ENCODE assay signal across 18 mouse cellular contexts in genomic region chrX:136104046-136104723, GRCm38 (mm10). TPM values are rescaled to one million over a fixed set of nuclear protein-coding genes. Genes with fewer than 3 reads are reported as not detected.
DNase-seq lines count a peak whose midpoint lies in the region; ATAC-seq and TF ChIP-seq lines count a peak whose summit lies in the region.
"Had no signal": no experiment of that assay in that cellular context is flagged by ENCODE, and none has a peak within 500 bp of the region (broad histone marks: within the 10 kb centered on the region; RNA-seq: fewer than 3 reads in every experiment).

No protein-coding gene starts in this region.

- peak overlapping the region; percentile 51; the same call in 1 of the 2 replicates for H3K27ac ChIP-seq in hindbrain, embryonic 14.5 days
- H3K27ac ChIP-seq in midbrain, postnatal 0 days (ENCODE audit: low read depth, low read length) = peak overlapping the region; percentile 1; the same call in 1 of the 2 replicates
- H3K27ac ChIP-seq: heart, embryonic 15.5 days; macrophage had no signal

- peak overlapping the region; percentile 4 for H3K4me2 ChIP-seq in hindbrain, embryonic 14.5 days (replicated peaks)
- H3K4me2 ChIP-seq in midbrain, postnatal 0 days (ENCODE audit: low read depth, low read length, poor library complexity, severe bottlenecking) = peak overlapping the region; percentile 22; the same call in 1 of the 2 replicates
- H3K4me2 ChIP-seq: heart, embryonic 15.5 days had no signal

- 40% methylated on average over 4 of the region's 4 CpGs for WGBS in hindbrain, embryonic 14.5 days
- 26% methylated on average over 4 of the region's 4 CpGs for WGBS in midbrain, postnatal 0 days

- ATAC-seq in hindbrain, embryonic 14.5 days (ENCODE audit: low FRiP score) = peak; percentile 69; the same call in 1 of the 2 replicates
- ATAC-seq in midbrain, postnatal 0 days (ENCODE audit: low FRiP score) = peak; percentile 72

- no peaks in the 10 kb centered on the region for H3K36me3 ChIP-seq in hindbrain, embryonic 14.5 days (replicated peaks; ENCODE audit: control insufficient read depth, insufficient read depth)
- H3K36me3 ChIP-seq in midbrain, postnatal 0 days (ENCODE audit: insufficient read depth, low read length) = no peaks in the 10 kb centered on the region
- H3K36me3 ChIP-seq: heart, embryonic 15.5 days had no signal

- no peak overlapping the region for H3K9ac ChIP-seq in hindbrain, embryonic 14.5 days
- H3K9ac ChIP-seq in midbrain, postnatal 0 days (replicated peaks; ENCODE audit: low read length, poor library complexity, severe bottlenecking) = no peak overlapping the region
- H3K9ac ChIP-seq: heart, embryonic 15.5 days had no signal

- peak; percentile 13 for DNase-seq in layer of hippocampus, adult 11-12 months (ENCODE audit: low spot score)
- DNase-seq in layer of hippocampus, postnatal 25 days (ENCODE audit: extremely low spot score in 1 of 2, low spot score in 1 of 2) = no peak
- peak; percentile 77 for DNase-seq in brain, embryonic 14.5 days (ENCODE audit: low read depth)
- no peak for DNase-seq in hindbrain, embryonic 14.5 days (ENCODE audit: low spot score)
- peak; percentile 44 for DNase-seq in midbrain, postnatal 0 days (ENCODE audit: low spot score)
- no peak for DNase-seq in kidney, postnatal 10 days
- no peak for DNase-seq in thymus, adult 18-20 months
- DNase-seq in kidney, postnatal 4 days = no peak
- DNase-seq: adrenal gland, postnatal 10 days; B cell, adult 2 months; heart, adult 11 months; kidney, adult 9 months; liver; lung, adult 2 months had no signal

- H3K4me1 ChIP-seq in hindbrain, embryonic 14.5 days (replicated peaks; ENCODE audit: control insufficient read depth, insufficient read depth, low read length) = no peaks in the 10 kb centered on the region
- no peaks in the 10 kb centered on the region for H3K4me1 ChIP-seq in midbrain, postnatal 0 days (ENCODE audit: insufficient read depth, low read length)
- H3K4me1 ChIP-seq: heart, embryonic 15.5 days had no signal

- no peak for TF ChIP-seq POLR2A in brain, embryonic 14.5 days (IDR thresholded peaks at IDR 0.05; ENCODE audit: borderline replicate concordance, extremely low read depth, insufficient read depth, insufficient read length, poor library complexity, severe bottlenecking)

- TF ChIP-seq CTCF in brain, embryonic 14.5 days (IDR thresholded peaks at IDR 0.05; ENCODE audit: borderline replicate concordance, extremely low read depth, insufficient read depth, insufficient read length) = no peak
- TF ChIP-seq CTCF in midbrain, postnatal 0 days (IDR thresholded peaks at IDR 0.05) = no peak

- no peaks in the 10 kb centered on the region for H3K9me3 ChIP-seq in hindbrain, embryonic 14.5 days (ENCODE audit: control insufficient read depth, low read length)
- H3K9me3 ChIP-seq in midbrain, postnatal 0 days (ENCODE audit: low read length) = no peaks in the 10 kb centered on the region
- H3K9me3 ChIP-seq: heart, embryonic 15.5 days had no signal

- peaks cover 3% of the 10 kb centered on the region; the same call in 1 of the 2 replicates for H3K27me3 ChIP-seq in hindbrain, embryonic 14.5 days (ENCODE audit: control insufficient read depth, insufficient read depth, low read length)
- H3K27me3 ChIP-seq in midbrain, postnatal 0 days (ENCODE audit: insufficient read depth, low read length) = no peaks in the 10 kb centered on the region; the same call in 1 of the 2 replicates
- H3K27me3 ChIP-seq: heart, embryonic 15.5 days had no signal

- H3K4me3 ChIP-seq in hindbrain, embryonic 14.5 days (replicated peaks; ENCODE audit: low read length) = no peak overlapping the region
- no peak overlapping the region for H3K4me3 ChIP-seq in midbrain, postnatal 0 days (ENCODE audit: low read depth, low read length)
- H3K4me3 ChIP-seq: heart, embryonic 15.5 days had no signal

RNA-seq across cellular contexts. Expression of gene Nxf3, which starts 19.1 kb away (rescaled TPM):
- not detected for total RNA-seq in layer of hippocampus, postnatal 25 days (2021)
- 0.07 and 0.09 TPM in 2 replicates for polyA plus RNA-seq in brain, embryonic 14.5 days (2012; rRNA removed)
- not detected in 2 replicates for polyA plus RNA-seq in hindbrain, embryonic 14.5 days (2014; fragmentation: Nextera tagmentation; extraction: Ambion mirVana)
- 0.14 and 0.71 TPM in 2 replicates for total RNA-seq in midbrain, postnatal 0 days (2014; rRNA removed)
- polyA plus RNA-seq in midbrain, postnatal 0 days (2015; fragmentation: Nextera tagmentation; extraction: Ambion mirVana) = 0.05 and 0.10 TPM in 2 replicates
- total RNA-seq: adrenal gland, postnatal 10 days; common myeloid progenitor, adult 5-6 weeks; left cerebral cortex, adult 18-20 months had no signal
- polyA plus RNA-seq: macrophage had no signal

RNA-seq across cellular contexts. Expression of gene Bex4, which starts 34.6 kb away (rescaled TPM):
- 10 to 100 TPM; 21.0 to 22.0 TPM for total RNA-seq in layer of hippocampus, postnatal 25 days (2021)
- polyA plus RNA-seq in brain, embryonic 14.5 days (2012; rRNA removed) = 64.7 and 73.7 TPM in 2 replicates
- polyA plus RNA-seq in hindbrain, embryonic 14.5 days (2014; fragmentation: Nextera tagmentation; extraction: Ambion mirVana) = 140 TPM in 2 replicates
- total RNA-seq in midbrain, postnatal 0 days (2014; rRNA removed) = 66.6 and 75.0 TPM in 2 replicates
- 189 and 207 TPM in 2 replicates for polyA plus RNA-seq in midbrain, postnatal 0 days (2015; fragmentation: Nextera tagmentation; extraction: Ambion mirVana)
- polyA plus RNA-seq: macrophage had no signal

RNA-seq across cellular contexts. Expression of gene Bex2, which starts 36.1 kb away (rescaled TPM):
- 100 to 1,000 TPM; 365 to 377 TPM for total RNA-seq in layer of hippocampus, postnatal 25 days (2021)
- 294 and 337 TPM in 2 replicates for polyA plus RNA-seq in brain, embryonic 14.5 days (2012; rRNA removed)
- 553 and 572 TPM in 2 replicates for polyA plus RNA-seq in hindbrain, embryonic 14.5 days (2014; fragmentation: Nextera tagmentation; extraction: Ambion mirVana)
- 294 and 349 TPM in 2 replicates for total RNA-seq in midbrain, postnatal 0 days (2014; rRNA removed)
- polyA plus RNA-seq in midbrain, postnatal 0 days (2015; fragmentation: Nextera tagmentation; extraction: Ambion mirVana) = 1,179 and 1,237 TPM in 2 replicates
- total RNA-seq: common myeloid progenitor, adult 5-6 weeks had no signal
- polyA plus RNA-seq: macrophage had no signal

Comparison
In these comparisons a context has a peak if more than half of its experiments do, and no peak if none do; other contexts are left out.
1. DNase-seq: peak in layer of hippocampus, adult 11-12 months (single experiment), brain, embryonic 14.5 days (single experiment) and midbrain, postnatal 0 days (single experiment); none in layer of hippocampus, postnatal 25 days (0 of 2), hindbrain, embryonic 14.5 days (single experiment), kidney, postnatal 10 days (single experiment), thymus, adult 18-20 months (0 of 2) and kidney, postnatal 4 days (0 of 2).